Mouse (Mus musculus) stomach, embryonic 14.5 days (tissue): ENCODE measurements around the gene Myh6. TPM values are rescaled to one million over a fixed set of nuclear protein-coding genes. Genes with fewer than 3 reads are reported as not detected.

Experiments used
- ATAC-seq: fragments of 200-750 bp; cut with Nextera tagmentation; 2 replicates; pipeline ENCODE4 v1.8.0; 2017; ENCODE audit warnings: low read depth, moderate TSS enrichment; ENCODE audit not compliant: insufficient number of reproducible peaks, insufficient read depth, low FRiP score
- H3K27ac ChIP-seq: fragments of 300-500 bp; sonication (generic); 2 replicates; pipeline ENCODE4 v1.5.1; 2014; ENCODE audit warnings: mild to moderate bottlenecking, low read length, moderate library complexity, mixed read lengths
- H3K27me3 ChIP-seq: fragments of 300-500 bp; sonication (generic); 2 replicates; pipeline ENCODE4 v1.6.1; 2014; ENCODE audit warnings: low read length, control low read depth, mixed read lengths; ENCODE audit not compliant: control insufficient read depth, insufficient read depth
- H3K36me3 ChIP-seq: fragments of 300-500 bp; sonication (generic); 2 replicates; pipeline ENCODE4 v1.6.1; 2014; ENCODE audit warnings: mild to moderate bottlenecking, control low read depth, low read length, moderate library complexity, mixed read lengths; ENCODE audit not compliant: control insufficient read depth, insufficient read depth
- H3K4me1 ChIP-seq: fragments of 300-500 bp; sonication (generic); 2 replicates; pipeline ENCODE4 v1.6.1; 2014; ENCODE audit warnings: low read length, control low read depth, mixed read lengths; ENCODE audit not compliant: control insufficient read depth, insufficient read depth
- H3K4me2 ChIP-seq: fragments of 300-500 bp; sonication (generic); replicated peaks from 2 replicates; pipeline ENCODE4 v1.6.1; 2014; ENCODE audit warnings: low read depth, low read length, control low read depth
- H3K4me3 ChIP-seq: fragments of 300-500 bp; sonication (generic); 2 replicates; pipeline ENCODE4 v1.5.1; 2014; ENCODE audit warnings: low read depth, low read length, control low read depth
- H3K9ac ChIP-seq: fragments of 300-500 bp; sonication (generic); replicated peaks from 2 replicates; pipeline ENCODE4 v1.6.1; 2014; ENCODE audit warnings: low read depth, mild to moderate bottlenecking, control low read depth, low read length, moderate library complexity, mixed read lengths
- H3K9me3 ChIP-seq: fragments of 300-500 bp; sonication (generic); 2 replicates; pipeline ENCODE4 v1.6.1; 2016; ENCODE audit warnings: low read depth, low read length, control low read depth; ENCODE audit not compliant: control insufficient read depth
- WGBS: fragments of 180-500 bp; shearing (Covaris S2); extraction: QIAGEN DNeasy Blood & Tissue Kit; methylation state at CpG from one replicate; pipeline ENCODE4 v1.1.7; 2014; 5-methylcytosine and 5-hydroxymethylcytosine counted together
- polyA plus RNA-seq: library from polyadenylated mRNA; unstranded; fragments of >200 nt; fragmentation: Nextera tagmentation; extraction: Ambion mirVana; gene quantifications from 2 replicates; pipeline ENCODE4 v1.2.1, GENCODE M21; 2014

The Myh6 gene
- polyA plus RNA-seq, 1 experiment from 2014 or later: 0.75 TPM

DNA sequence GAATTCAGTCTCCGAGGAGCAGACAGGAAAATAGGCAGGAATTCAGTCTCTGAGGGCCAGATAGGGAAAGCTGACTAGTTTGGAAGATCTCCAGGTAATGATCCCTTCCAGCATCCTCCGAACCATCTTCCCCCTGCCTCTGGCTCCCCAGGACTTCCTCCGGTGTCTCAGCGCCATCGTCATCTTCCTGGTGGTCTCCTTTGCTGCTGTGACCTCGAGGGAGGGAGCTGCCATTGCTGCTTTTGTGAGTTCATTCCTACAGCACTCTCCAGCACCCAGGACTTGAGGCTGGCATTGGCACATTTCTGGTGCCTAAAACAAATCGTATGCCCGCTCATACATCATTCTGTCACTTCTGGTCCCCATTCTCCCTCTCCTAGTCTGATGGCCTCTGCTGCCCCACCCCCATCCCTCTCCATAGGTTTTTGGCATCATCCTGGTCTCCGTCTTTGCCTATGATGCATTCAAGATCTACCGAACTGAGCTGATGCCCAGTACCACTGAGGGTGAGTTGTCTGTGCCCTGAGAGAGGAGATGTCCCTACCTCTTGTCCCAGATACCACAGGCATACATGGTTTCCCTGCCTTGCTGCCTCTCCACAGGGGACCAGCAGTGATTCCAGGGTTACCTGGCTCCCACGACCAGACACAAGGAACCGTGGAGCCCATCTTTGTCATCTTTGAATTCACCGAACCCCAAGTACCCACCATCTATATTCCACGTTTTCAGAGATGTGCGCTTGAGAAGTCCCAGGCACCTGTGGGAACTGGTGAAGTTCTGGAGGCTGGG lies 28.1 kb downstream of the Myh6 start:
- Histone ChIP-seq H3K27me3 (no peaks in the 10 kb centered on the region), H3K36me3 (no peaks in the 10 kb centered on the region), H3K4me2 (no peak overlapping the region), H3K9me3 (no peaks in the 10 kb centered on the region), H3K9ac (no peak overlapping the region), H3K27ac (no peak overlapping the region), H3K4me3 (no peak overlapping the region), H3K4me1 (no peaks in the 10 kb centered on the region)
- no peak for ATAC-seq
- WGBS: 76% methylated on average over 15 of the region's 15 CpGs

DNA sequence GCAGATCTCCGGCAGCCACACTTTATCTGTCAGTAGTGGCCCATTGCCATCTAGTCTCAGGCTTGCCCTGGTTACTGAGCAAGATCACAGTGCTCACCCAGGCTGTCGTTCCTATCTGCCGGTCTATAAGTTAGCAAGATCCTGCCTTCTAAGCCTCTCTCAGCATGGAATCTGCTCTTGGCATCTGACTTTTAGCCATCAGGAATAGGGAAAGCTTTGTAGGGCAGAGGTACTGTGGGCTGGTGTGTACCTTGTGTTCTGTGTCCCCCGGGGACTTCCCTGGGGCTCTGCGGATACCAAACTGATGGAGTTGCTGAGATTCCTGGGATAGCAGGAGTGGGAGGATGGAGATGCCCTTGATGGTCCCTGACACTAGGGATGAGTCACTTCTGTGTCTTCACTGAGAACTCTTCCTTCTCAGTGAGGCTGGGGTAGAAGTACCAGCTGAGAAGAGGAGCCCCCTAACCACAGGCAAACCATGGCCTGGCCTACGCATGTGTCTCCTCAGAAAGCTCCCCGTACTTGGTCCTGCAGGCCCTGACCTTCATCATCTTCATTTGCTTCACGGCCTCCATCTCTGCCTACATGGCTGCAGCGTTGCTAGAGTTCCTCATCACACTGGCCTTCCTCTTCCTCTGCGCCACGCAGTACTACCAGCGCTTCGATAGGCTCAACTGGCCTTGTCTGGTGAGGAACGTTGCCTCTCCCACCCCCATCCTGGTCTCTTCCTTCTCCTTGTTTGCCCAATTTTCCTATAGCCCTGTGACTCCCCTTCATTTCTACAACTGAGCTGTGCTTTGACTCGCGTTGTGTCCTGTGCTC lies 29.2 kb downstream of the Myh6 start:
- Histone ChIP-seq H3K4me2 (no peak overlapping the region), H3K27ac (no peak overlapping the region), H3K4me1 (peaks cover 4% of the 10 kb centered on the region; the same call in 1 of the 2 replicates), H3K9me3 (no peaks in the 10 kb centered on the region), H3K9ac (no peak overlapping the region), H3K4me3 (no peak overlapping the region), H3K36me3 (no peaks in the 10 kb centered on the region), H3K27me3 (no peaks in the 10 kb centered on the region)
- ATAC-seq: no peak
- WGBS: 87% methylated on average over 16 of the region's 16 CpGs

DNA sequence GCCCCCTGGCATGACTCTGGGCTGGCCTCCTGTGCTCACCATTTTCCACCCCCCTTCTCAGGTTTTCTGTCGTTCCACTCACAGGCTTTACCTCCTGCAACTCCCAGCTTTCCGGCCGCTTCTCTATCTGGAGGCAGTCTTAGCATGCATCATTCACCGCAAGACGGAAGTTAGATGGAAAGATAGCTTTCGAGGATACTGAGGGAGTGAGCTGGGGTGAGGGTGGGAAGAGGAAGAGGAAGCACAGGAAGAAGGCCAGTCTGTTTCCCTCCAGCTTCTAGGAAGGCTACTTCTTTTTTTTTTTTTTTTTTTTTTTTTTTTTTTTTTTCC lies 29.9 kb downstream of the Myh6 start:
- Histone ChIP-seq H3K4me1 (peaks cover 4% of the 10 kb centered on the region), H3K4me3 (no peak overlapping the region), H3K36me3 (no peaks in the 10 kb centered on the region), H3K27ac (peak overlapping the region; percentile 78; the same call in 1 of the 2 replicates), H3K9me3 (no peaks in the 10 kb centered on the region), H3K27me3 (no peaks in the 10 kb centered on the region), H3K9ac (no peak overlapping the region), H3K4me2 (no peak overlapping the region)
- 54% methylated on average over 6 of the region's 6 CpGs for WGBS
- ATAC-seq: no peak

DNA sequence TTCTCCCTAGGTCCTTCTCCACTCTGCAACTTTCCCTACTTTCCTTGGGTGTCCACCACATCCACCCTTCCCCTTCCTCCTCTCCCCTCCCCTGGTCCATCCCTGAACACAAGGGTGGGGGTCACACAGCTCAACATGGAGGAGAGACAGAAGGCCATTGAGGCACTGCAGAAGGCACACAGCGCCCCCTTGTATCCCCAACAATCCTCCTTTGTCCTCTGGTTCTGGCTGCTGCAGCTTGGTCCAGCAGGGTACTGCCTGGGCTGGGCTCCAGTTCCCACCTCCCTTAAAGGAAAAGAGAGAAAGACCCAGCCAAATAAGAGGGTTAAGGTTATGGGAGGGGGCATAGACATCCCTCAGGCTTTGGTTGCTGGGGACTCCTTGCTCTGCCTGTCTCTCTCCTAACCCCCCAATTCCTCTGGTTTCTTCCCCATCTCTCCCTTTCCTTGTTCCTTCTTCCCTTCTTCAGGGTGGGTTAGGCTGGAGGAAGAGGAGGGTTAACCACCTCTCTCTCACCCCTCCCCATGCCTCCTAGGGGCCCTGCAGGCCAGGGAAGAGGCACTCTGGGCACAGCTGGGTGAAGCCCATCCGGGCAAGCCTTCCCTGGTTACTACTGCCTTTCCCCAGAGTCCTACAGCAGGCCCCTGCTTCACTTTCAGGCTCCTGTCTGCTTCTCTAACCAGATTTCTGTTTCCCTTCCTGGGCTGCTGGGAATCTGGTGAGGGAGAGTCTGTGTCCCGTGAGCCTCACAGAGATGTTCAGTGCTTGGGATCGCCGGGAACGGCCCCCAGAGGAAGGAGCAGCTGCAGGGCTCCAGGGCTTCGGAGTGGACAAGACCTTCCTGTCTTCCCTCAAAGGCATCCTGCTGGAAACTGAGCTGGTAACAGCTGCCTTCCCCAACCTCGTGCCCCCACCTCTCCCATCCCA lies 30.6 kb downstream of the Myh6 start, which contains the start of gene Cmtm5:
Cmtm5 (plus strand) TSS at position 358 of the 927 bp plus-strand sequence.
- peaks cover 7% of the 10 kb centered on the region for H3K4me1 ChIP-seq
- no peak for ATAC-seq
- no peaks in the 10 kb centered on the region for H3K9me3 ChIP-seq
- H3K9ac ChIP-seq: 0 out of 2 replicates have a peak within 1 kb of the TSS, but pooled peaks have one; percentile 10
- WGBS: 33% methylated on average over 8 of the region's 8 CpGs
- H3K4me2 ChIP-seq: no peak within 1 kb of the TSS
- H3K4me3 ChIP-seq: no peak within 1 kb of the TSS
- no peaks in the 10 kb centered on the region for H3K27me3 ChIP-seq
- no peaks in the 10 kb centered on the region for H3K36me3 ChIP-seq
- H3K27ac ChIP-seq: peak within 1 kb of the TSS; percentile 78

DNA sequence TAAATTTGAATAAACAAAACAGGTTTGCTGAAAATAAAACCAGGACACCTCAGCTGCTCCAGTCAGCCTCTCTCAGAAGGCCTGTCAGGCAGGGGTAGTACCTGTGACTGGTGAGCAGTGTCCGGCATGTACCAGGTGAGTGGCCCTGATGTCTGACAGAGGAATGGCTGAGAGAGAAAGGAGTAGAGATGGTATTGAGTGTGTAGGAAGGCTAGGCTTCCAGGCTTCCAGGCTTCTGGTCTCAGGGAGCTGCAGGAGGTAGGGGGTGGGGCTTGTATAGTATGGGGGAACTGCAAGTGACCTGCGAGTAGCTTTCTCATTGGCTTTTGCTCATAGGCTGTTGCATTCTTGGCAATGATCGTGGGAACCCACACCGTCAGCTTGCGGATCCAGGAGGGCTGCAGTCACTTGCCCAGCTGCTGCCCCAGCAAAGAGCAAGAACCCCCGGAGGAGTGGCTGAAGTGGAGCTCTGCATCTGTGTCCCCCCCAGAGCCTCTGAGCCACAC lies 34.0 kb downstream of the Myh6 start, which contains the start of gene Il25:
Il25 (plus strand) TSS at position 51 of the 506 bp plus-strand sequence.
- H3K9me3 ChIP-seq: no peaks in the 10 kb centered on the region
- H3K4me2 ChIP-seq: no peak within 1 kb of the TSS
- no peaks in the 10 kb centered on the region for H3K36me3 ChIP-seq
- ATAC-seq: no peak; the same call in 1 of the 2 replicates
- 18% methylated on average over 6 of the region's 6 CpGs for WGBS
- no peak within 1 kb of the TSS for H3K27ac ChIP-seq
- no peak within 1 kb of the TSS for H3K4me3 ChIP-seq
- peaks cover 13% of the 10 kb centered on the region for H3K4me1 ChIP-seq
- no peak within 1 kb of the TSS for H3K9ac ChIP-seq
- no peaks in the 10 kb centered on the region for H3K27me3 ChIP-seq

DNA sequence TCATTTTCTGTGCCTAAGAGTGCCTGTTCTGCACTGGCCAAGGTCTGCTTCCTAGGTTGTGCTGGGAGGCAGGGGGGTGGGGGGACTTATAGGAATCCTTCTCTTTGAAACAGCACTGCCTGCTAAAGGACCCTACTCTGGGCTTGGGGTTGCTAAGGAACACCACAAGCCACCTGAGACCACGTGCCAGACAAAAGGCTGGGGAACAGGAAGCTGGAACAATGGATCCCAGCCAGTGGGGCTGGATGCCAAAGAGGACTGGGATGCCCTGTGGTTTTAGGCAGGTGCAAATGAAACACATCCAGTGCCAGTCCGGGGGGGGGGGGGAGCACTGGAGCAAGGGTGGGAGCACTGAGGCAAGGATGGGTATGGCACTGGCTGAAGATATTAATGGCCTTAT lies 36.3 kb downstream of the Myh6 start:
- no peak overlapping the region for H3K9ac ChIP-seq
- H3K27ac ChIP-seq: no peak overlapping the region
- no peaks in the 10 kb centered on the region for H3K9me3 ChIP-seq
- H3K27me3 ChIP-seq: no peaks in the 10 kb centered on the region
- H3K4me2 ChIP-seq: no peak overlapping the region
- no peaks in the 10 kb centered on the region for H3K36me3 ChIP-seq
- no peak overlapping the region for H3K4me3 ChIP-seq
- no peak for ATAC-seq
- WGBS: 40% methylated on average over 2 of the region's 2 CpGs
- H3K4me1 ChIP-seq: peaks cover 19% of the 10 kb centered on the region

DNA sequence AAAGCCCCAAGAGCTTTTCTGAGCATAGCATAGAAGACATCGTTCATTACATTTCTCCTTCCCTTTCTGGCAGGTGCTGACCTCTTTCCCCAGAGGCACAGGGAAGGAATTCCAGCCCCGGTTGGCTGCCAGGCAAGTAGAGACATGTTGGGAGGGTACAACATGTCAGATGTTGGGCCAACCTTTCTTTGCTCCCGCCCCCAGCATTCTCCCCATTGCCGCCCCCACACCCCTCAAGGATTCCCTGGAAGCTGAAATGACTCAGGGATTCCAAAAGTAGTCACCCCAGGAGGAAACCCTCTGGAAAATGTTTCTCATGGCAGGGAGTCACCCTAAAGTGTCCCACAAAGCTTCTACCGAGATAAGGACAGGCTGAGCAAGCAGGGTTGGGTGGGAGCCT lies 36.9 kb downstream of the Myh6 start:
- WGBS: 57% methylated on average over 5 of the region's 5 CpGs
- Histone ChIP-seq H3K36me3 (no peaks in the 10 kb centered on the region), H3K9me3 (no peaks in the 10 kb centered on the region), H3K27ac (no peak overlapping the region), H3K4me1 (peaks cover 19% of the 10 kb centered on the region), H3K27me3 (no peaks in the 10 kb centered on the region), H3K4me2 (no peak overlapping the region), H3K9ac (no peak overlapping the region), H3K4me3 (no peak overlapping the region)
- ATAC-seq: no peak

DNA sequence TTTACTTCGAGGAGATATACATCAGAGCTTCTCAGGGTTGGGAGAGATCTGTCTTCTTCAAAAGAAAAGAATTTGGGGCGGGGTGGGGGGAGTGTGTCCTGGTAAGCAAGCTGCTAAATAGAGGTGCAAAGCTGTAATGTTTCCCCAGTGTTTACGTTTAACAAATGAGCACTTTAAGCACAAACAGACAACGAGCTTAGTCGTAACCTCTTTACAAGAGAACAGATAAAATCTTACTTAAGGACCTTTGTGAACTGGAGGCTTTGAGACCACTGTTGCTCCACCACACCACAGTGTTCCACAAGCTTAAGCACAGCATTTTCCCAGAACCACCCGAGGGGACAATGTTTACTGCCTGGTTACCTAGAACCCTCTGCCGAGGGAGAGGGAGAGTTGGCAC lies 39.4 kb downstream of the Myh6 start:
- Histone ChIP-seq H3K27ac (peak overlapping the region; percentile 100), H3K27me3 (no peaks in the 10 kb centered on the region), H3K4me3 (peak overlapping the region; percentile 64), H3K9ac (peak overlapping the region; percentile 98), H3K36me3 (peaks cover 4% of the 10 kb centered on the region; the same call in 1 of the 2 replicates), H3K9me3 (no peaks in the 10 kb centered on the region), H3K4me1 (peaks cover 25% of the 10 kb centered on the region), H3K4me2 (peak overlapping the region; percentile 86)
- ATAC-seq: no peak
- WGBS: 8% methylated on average over 7 of the region's 7 CpGs
